In the genomic region with DNA sequence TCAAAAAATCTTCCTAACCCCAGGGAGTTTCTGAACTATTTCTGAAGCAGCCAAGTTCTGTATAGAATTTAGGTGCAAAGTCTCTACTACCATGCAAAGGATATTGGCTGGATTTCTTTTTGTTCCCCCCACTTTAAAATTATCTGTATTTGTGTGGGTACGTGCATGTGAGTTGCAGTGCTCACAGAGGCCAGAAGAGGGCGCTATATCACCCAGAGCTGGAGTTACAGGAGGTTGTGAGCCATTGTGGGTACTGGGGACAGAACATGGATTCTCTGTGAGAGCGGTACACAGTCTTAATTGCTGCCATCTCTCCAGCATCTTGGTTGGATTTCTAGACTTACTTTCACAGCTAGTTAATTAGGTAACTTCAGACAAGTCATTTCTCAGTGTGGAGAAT, we compare ENCODE assay signal across 18 mouse cellular contexts.
A peak's percentile ranks its signal among the peaks of the same experiment; 100 is the strongest.
DNase-seq lines count a peak whose midpoint lies in the region; TF ChIP-seq lines count a peak whose summit lies in the region.
"Had no signal": no experiment of that assay in that cellular context is flagged by ENCODE, and none has a peak within 500 bp of the region (broad histone marks: within the 10 kb centered on the region; RNA-seq: fewer than 3 reads in every experiment).

No protein-coding gene starts in this region.

- peak; percentile 12 for DNase-seq in cerebellum, adult 8-10 months
- no peak for DNase-seq in cerebellum, adult 11 months
- no peak for DNase-seq in layer of hippocampus, adult 2 months (ENCODE audit: low spot score in 2 of 2)
- no peak for DNase-seq in layer of hippocampus, adult 9-11 months
- no peak for DNase-seq in testis, postnatal 10 days (ENCODE audit: low spot score)
- DNase-seq in right cerebral cortex, postnatal 36 days (ENCODE audit: low spot score in 2 of 2): no peak
- DNase-seq in heart, postnatal 25 days (ENCODE audit: low spot score): no peak
- DNase-seq: adrenal gland, postnatal 10 days; kidney, postnatal 14 days; layer of hippocampus, postnatal 36 days; right cerebral cortex, postnatal 25 days had no signal

- peak; percentile 39 for TF ChIP-seq CTCF in layer of hippocampus, adult 2 months (conservative IDR thresholded peaks at IDR 0.05)
- peak; percentile 76; the same call in 1 of the 2 replicates for TF ChIP-seq CTCF in testis, adult 2 months (IDR thresholded peaks at IDR 0.05; ENCODE audit: control insufficient read depth, insufficient read depth, insufficient replicate concordance, low read depth, low read length)

- H3K27me3 ChIP-seq in testis, adult 2 months (ENCODE audit: control insufficient read depth, insufficient read depth, low read length): no peaks in the 10 kb centered on the region
- H3K27me3 ChIP-seq: heart, embryonic 13.5 days; lung, embryonic 15.5 days; megakaryocyte, embryonic 14.5 days; neural tube, embryonic 13.5 days had no signal

- no peak for TF ChIP-seq POLR2A in testis, adult 2 months (IDR thresholded peaks at IDR 0.05; ENCODE audit: control insufficient read depth, low read depth, low read length)

- no peak overlapping the region for H3K4me3 ChIP-seq in layer of hippocampus, adult 2 months
- H3K4me3 ChIP-seq in testis, adult 2 months (ENCODE audit: control insufficient read depth, low read depth, low read length): no peak overlapping the region
- H3K4me3 ChIP-seq: heart, embryonic 13.5 days; hindbrain, embryonic 10.5 days; limb, embryonic 10.5 days; lung, embryonic 15.5 days; megakaryocyte, embryonic 14.5 days; neural tube, embryonic 13.5 days had no signal

- no peak overlapping the region for H3K27ac ChIP-seq in layer of hippocampus, adult 2 months
- H3K27ac ChIP-seq in testis, adult 2 months (ENCODE audit: control insufficient read depth, insufficient read depth, low read depth, low read length): no peak overlapping the region
- H3K27ac ChIP-seq: heart, embryonic 13.5 days; hindbrain, embryonic 10.5 days; limb, embryonic 10.5 days; lung, embryonic 15.5 days; neural tube, embryonic 13.5 days had no signal

- H3K36me3 ChIP-seq in testis, adult 2 months (ENCODE audit: control insufficient read depth, insufficient read depth, low read length): no peaks in the 10 kb centered on the region
- H3K36me3 ChIP-seq: heart, embryonic 13.5 days; hindbrain, embryonic 10.5 days; limb, embryonic 10.5 days; lung, embryonic 15.5 days; neural tube, embryonic 13.5 days had no signal

- no peaks in the 10 kb centered on the region for H3K4me1 ChIP-seq in testis, adult 2 months (ENCODE audit: control insufficient read depth, insufficient read depth, low read length)
- H3K4me1 ChIP-seq: heart, embryonic 13.5 days; hindbrain, embryonic 10.5 days; limb, embryonic 10.5 days; lung, embryonic 15.5 days; megakaryocyte, embryonic 14.5 days; neural tube, embryonic 13.5 days had no signal

- intact Hi-C loops in heart, postnatal 25 days (cut with DNase I): no loop called here
